Mouse (Mus musculus) liver, embryonic 14.5 days (tissue): ENCODE results near the gene Esrrb.

ENCODE experiments used
- CTCF ChIP-seq: IDR thresholded peaks from 2 replicates; pipeline ENCODE4 v1.5.1; 2016; ENCODE audit warnings: antibody characterized with exemption, low read depth, control low read depth
- EP300 ChIP-seq: IDR thresholded peaks from 2 replicates; pipeline ENCODE4 v1.6.1; 2016; ENCODE audit warnings: antibody characterized with exemption, low read depth

GRCm38 (mm10) chr12:86537799-86538198 is 176.9 kb downstream of the Esrrb start:
- no peak for TF ChIP-seq CTCF
- no peak for TF ChIP-seq EP300
